Mouse (Mus musculus): ENCODE measurements around the gene Scyl1.

GRCm38 (mm10) chr19:5728631-5729443 is 42.4 kb downstream of the Scyl1 start:
- TF ChIP-seq EP300 (optimal IDR thresholded peaks at IDR 0.05) (no peak), CTCF (IDR thresholded peaks at IDR 0.05; ENCODE audit: low read depth) (no peak)

All from stomach, postnatal 0 days (tissue).